Mouse (Mus musculus) heart, postnatal 4 days (tissue): ENCODE results near the gene Taar6. TPM values are rescaled to one million over a fixed set of nuclear protein-coding genes. Genes with fewer than 3 reads are reported as not detected.

Experiments
- DNase-seq: peaks from one replicate; pipeline ENCODE4 v3.0.0; 2021
- total RNA-seq, 2 experiments: library from RNA; stranded (reverse); gene quantifications; 2 replicates each; pipeline ENCODE4 v1.2.3; 2021

Taar6 gene
- total RNA-seq = not detected

- no peak for DNase-seq
Measured at GRCm38 (mm10) chr10:23985546-23985945, at the start of gene Taar6. Gene Taar6, minus strand, starts transcription at chr10:23985646.

GRCm38 (mm10) chr10:24031347-24031746, 45.9 kb upstream of the Taar6 start:
- DNase-seq = no peak

GRCm38 (mm10) chr10:24026922-24027321, 41.5 kb upstream of the Taar6 start, which contains the start of gene Taar7d:
Gene Taar7d, plus strand, starts transcription at chr10:24027222.
- no peak for DNase-seq

- no peak for DNase-seq
Measured at GRCm38 (mm10) chr10:24008143-24008542, 22.7 kb upstream of the Taar6 start.

- no peak for DNase-seq
Measured at GRCm38 (mm10) chr10:24007034-24007433, 21.6 kb upstream of the Taar6 start.

GRCm38 (mm10) chr10:24006442-24006841, 21.0 kb upstream of the Taar6 start:
- no peak for DNase-seq

- no peak for DNase-seq
Measured at GRCm38 (mm10) chr10:23999639-24000038, 14.2 kb upstream of the Taar6 start, which contains the start of gene Taar7b. Gene Taar7b, plus strand, starts transcription at chr10:23999939.

GRCm38 (mm10) chr10:23993381-23993780, 7.9 kb upstream of the Taar6 start, which contains the start of gene Taar7a:
Gene Taar7a, minus strand, starts transcription at chr10:23993481.
- DNase-seq = no peak

GRCm38 (mm10) chr10:23986419-23986818, 973 bp upstream of the Taar6 start:
- no peak for DNase-seq

- peak; percentile 86 for DNase-seq
Measured at GRCm38 (mm10) chr10:23978901-23979705, 6.3 kb downstream of the Taar6 start.

GRCm38 (mm10) chr10:23977958-23978357, 7.5 kb downstream of the Taar6 start:
- DNase-seq = no peak

- DNase-seq = no peak
Measured at GRCm38 (mm10) chr10:23971256-23971655, 14.2 kb downstream of the Taar6 start.

- no peak for DNase-seq
Measured at GRCm38 (mm10) chr10:23970656-23971165, 14.7 kb downstream of the Taar6 start, which contains the start of gene Taar5. Gene Taar5, plus strand, starts transcription at chr10:23970706.

- DNase-seq = no peak
Measured at GRCm38 (mm10) chr10:23964921-23965610, 20.4 kb downstream of the Taar6 start.

- DNase-seq = peak; percentile 48
Measured at GRCm38 (mm10) chr10:23963444-23963843, 22.0 kb downstream of the Taar6 start.

GRCm38 (mm10) chr10:23960444-23960915, 25.0 kb downstream of the Taar6 start, which contains the start of gene Taar4:
Gene Taar4, plus strand, starts transcription at chr10:23960494.
- DNase-seq = no peak

- no peak for DNase-seq
Measured at GRCm38 (mm10) chr10:23959071-23959470, 26.4 kb downstream of the Taar6 start.

- DNase-seq = no peak
Measured at GRCm38 (mm10) chr10:23951714-23952113, 33.7 kb downstream of the Taar6 start.

- no peak for DNase-seq
Measured at GRCm38 (mm10) chr10:23949508-23950005, 35.9 kb downstream of the Taar6 start, which contains the start of gene Taar3. Gene Taar3, plus strand, starts transcription at chr10:23949558.

GRCm38 (mm10) chr10:23948026-23948425, 37.4 kb downstream of the Taar6 start:
- DNase-seq = peak; percentile 11

GRCm38 (mm10) chr10:23942465-23942864, 43.0 kb downstream of the Taar6 start:
- no peak for DNase-seq

GRCm38 (mm10) chr10:23938312-23938711, 47.1 kb downstream of the Taar6 start, which contains the start of gene Taar2:
Gene Taar2, plus strand, starts transcription at chr10:23938572.
- DNase-seq = no peak

GRCm38 (mm10) chr10:23937613-23938012, 47.8 kb downstream of the Taar6 start:
- no peak for DNase-seq
